Mouse (Mus musculus) T-helper 1 cell (primary cell): ENCODE results near the gene Hsd17b1.
"Not testable (repeated sequence)": the region's sequence is repeated elsewhere in the genome, so short reads cannot be mapped to it uniquely, and the experiment has no call there.

Experiments used
- in situ Hi-C: fragments of 300-600 bp; cut with MboI, MseI; formaldehyde crosslinking; loops from one replicate; pipeline ENCODE4 v1.15.1; 2025; ENCODE audit warnings: high pct_unique_total_duplicates

Gene Hsd17b1

DNA sequence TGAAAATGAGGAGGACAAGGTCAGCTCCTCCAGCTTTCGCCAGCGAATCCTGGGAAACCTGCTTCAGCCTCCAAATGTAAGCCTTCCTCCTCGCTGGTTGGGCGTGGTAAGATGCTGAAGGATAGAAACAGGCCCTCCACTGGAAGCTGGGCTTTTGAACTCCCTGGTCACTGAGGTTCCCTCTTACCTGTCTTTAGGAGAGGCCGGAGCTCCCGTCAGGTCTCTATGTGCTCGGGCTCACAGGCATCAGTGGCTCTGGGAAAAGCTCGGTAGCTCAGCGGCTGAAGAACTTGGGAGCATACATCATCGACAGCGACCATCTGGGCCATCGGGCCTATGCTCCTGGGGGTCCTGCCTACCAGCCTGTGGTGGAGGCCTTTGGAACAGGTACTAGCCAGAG is 6.6 kb downstream of the Hsd17b1 start:
- in situ Hi-C loops, result loop anchor here (5.0 kb wide), 1 partner anchor 87 kb away; the partner anchor contains the start of genes Cntnap1 and Plekhh3

DNA sequence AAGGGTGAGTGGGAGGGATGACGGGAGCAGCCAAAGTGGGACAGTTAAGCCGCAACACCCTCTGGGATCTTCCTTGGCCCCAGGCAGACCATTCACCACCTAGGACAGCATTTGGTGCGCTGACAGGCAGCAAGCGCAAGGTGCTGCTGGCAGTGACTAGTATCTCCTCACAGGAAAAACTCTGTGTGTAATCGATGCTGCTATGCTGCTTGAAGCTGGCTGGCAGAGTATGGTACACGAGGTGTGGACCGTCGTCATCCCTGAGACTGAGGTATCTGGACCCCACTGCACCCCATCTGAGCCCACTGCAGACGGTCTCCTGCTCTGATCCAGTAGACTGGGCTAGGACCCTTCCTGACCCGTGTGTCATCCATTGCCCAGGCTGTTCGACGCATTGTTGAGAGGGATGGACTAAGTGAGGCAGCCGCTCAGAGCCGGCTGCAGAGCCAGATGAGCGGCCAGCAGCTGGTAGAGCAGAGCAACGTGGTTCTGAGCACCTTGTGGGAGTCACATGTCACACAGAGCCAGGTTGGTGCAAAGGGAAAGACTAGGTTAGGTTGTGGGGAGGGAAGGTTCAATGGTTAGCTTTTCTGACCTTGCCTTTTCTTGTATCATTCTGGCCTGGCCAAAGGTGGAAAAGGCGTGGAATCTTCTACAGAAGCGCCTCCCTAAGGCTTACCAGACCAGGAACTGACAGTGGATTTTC is 7.6 kb downstream of the Hsd17b1 start:
- in situ Hi-C loops, result no loop called here

DNA sequence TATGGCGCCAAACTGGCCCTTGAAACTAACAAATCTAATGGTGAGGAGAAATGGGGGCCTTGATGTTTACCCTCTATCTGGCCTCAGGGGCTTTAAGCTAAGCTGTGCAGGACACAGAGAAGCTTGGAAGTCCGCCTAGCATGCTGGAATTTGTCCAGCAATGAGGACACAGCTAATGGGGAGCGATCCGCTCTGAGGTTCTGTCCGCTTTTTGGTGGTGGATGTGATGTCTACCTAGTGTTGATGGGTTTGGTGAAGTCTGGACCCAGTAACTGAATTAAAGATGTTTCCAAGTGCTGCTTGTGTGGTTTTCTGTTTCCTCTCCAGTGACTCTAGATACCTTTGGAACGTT is 8.1 kb downstream of the Hsd17b1 start:
- in situ Hi-C loops, result no loop called here

DNA sequence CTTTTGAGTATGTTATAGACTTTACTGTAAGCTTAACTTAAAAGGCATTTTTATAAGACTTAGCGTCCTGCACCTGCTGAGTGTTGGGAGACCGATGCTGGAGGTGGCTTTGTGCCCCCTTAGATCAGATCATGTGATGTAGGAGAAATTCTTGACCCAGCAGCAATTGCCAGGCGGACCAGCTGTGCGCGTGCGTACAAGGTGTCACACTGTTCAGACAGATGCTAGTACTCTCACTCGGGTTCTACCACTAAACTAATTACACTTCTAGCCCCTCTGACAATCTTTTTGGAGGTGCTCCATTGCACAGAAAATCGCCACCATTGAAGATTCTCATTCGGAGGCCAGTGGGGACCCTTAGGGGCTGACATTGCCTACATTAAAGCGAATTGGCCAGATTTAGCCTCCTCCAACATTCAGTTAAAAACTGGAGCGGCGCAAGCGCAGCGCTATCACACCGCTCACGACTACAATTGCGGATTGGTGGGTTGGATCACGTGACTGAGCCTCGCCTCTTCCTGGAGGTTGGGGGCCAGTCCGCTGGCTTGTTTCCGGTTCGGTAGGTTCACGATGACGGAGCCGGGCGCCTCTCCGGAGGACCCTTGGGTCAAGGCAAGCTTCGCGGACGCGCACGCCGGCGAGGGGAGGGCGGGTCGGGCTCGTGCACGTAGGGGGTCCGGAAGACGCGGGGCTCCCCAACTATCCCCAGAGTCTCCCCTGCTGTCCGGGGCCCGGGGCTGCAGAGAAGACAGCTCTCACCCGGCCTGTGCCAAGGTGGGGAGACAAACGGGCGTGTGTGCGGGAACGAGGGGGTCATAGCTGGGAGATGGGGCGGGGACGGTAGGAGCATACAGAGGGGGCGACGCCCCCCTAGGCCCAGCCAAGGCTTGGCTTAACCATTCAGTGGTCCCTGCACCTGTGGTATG is 8.8 kb downstream of the Hsd17b1 start, which contains the start of gene Mlx:
TSS of gene Mlx (plus strand) at position 522 of the 926 bp plus-strand sequence.
- in situ Hi-C loops, result no loop called here

DNA sequence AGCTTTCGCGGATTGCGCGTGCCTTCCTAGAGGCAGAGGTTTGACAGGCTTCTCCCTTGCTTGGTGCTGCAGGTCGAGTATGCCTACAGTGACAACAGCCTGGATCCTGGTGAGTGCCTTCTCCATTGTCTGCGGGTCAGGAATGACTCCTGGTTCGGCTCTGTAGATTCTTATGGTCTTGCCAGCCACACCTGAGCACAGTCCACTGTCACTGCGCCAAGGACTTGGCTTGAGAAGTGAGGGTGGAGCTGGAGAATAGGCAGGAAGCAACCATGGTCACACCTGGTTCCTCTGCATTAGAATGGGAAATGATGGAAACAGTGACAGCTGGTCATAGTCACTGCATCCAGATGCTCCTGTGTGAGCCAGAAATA is 9.5 kb downstream of the Hsd17b1 start:
- in situ Hi-C loops, result no loop called here

DNA sequence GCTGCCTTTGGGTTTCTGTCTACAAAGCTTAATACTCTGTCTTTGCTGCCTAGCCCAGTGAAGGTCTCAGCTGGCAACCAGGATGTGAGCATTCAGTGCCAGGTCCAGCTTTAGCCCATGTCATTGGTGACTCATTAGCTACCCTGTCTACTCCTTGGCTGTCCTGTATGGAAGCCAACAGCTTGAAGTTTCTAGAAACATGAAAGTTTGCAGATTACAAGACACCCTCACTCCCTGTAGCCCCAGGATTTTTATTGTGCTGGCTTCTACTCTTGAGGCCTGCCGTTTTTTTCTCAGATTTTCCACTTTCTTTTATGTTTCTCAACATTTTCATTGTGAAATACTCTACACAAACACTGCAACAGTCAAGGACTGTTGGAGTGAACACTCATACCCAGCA is 11.7 kb downstream of the Hsd17b1 start:
- in situ Hi-C loops, result no loop called here

DNA sequence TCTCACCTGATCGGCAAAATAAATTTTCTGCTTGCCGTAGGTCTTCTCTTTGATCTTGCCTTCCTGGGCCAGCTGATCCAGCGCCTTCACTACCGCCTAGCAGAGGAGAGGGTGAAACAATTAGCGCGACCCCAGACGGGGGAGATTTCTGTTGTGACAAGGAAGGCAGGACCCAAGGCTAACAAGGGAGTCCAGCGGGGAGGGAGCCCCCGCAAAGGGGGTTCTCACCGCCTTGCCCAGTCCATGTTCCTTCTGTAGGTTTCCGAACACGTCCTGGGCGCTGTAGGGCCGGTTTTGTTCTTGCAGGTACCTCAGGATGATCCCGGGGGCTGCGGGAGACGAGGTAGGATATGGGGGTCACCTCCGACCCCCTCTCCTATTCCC is 16.7 kb downstream of the Hsd17b1 start:
- in situ Hi-C loops, result no loop called here

DNA sequence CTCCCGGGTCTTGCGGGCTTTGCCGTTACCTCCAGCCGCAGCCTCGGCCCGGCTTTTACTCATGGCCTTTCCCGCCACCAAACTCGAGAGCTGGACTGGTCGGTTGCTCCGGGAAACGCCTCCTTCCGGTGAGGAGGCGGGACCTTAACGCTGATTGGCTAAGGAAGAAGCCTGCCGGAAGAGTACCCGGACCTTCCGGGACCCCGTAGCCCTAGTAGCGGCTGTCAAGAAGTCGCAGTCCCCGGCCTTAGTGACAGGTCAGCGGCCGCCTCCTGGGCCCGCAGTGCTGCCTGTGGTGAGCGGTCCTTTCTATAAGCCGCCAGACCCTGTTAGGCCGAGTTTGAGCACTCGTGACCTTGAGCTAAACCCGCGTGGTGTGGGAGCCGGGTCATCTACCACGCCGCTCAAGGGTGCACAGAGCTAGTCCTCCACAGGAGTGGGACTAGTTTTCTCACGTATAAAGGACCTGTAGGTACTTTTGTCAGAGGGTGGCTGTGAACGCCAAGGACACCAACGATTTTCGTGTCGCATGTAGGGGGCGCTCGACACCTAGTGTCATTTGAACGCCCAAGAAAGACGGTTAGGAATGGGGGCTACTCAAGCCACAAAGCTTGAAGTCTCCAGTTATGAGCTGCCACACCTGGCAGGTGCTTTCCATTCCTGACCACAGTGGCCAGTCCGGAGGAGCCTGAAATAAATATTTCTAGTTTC is 17.3 kb downstream of the Hsd17b1 start, which contains the start of gene Psmc3ip:
TSS of gene Psmc3ip (minus strand) at position 123 of the 711 bp plus-strand sequence.
- in situ Hi-C loops, result no loop called here

DNA sequence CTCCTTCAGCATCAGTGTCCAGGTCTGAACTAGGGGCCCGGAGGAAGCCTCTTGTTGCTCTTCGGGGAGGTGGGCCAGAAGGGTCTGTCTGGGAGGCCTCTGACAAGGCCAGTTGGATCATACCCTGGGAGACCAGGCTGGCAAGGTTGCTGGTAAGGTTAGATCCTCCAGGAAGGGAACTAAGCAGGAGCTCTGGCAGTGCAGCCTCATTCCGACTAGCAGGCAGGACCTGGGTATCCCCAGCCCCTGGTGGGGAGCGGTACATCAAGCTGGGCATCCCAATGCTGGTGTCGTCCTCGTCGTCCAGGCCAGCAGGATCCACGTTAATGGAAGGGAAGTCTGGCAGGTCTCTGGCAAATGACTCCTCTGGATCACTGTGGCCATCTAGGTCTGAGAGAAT is 20.0 kb downstream of the Hsd17b1 start:
- in situ Hi-C loops, result no loop called here

DNA sequence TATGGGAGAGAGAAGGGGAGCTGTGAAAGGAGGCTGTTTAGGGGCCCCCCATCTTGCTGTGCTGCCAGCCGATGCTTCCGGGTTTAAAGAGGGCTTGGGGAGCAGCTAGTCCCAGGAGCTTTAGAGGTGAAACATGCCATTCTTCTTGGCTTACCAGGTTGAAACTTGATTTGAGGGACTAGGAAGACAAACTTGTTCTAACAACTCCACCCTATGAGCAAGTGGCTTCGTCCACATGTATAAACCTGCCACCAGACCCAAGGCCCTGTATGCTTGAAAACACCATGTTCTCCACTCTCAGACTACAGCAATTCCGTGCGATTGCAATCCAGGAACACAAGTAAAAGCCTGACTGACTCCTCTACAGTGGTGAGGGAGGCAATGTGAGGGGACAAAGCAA is 24.8 kb downstream of the Hsd17b1 start:
- in situ Hi-C loops, result no loop called here

DNA sequence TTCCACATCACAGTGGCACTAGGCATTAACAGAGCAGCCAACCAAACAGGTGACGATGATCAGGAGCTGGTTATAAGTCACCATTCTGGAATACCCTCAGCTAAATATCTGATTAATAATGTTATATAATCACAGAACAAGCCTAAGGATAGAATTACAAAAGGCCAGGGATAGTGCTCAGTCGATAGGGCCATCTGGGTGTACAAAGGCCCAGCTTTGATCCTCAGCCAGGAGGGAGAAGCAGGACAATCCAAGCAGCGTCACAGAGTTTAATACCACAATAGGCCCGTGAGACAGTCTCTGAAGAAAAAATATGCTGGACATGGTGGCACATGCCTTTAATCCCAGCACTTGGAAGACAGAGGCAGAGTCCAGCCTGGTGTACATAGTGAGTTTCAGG is 31.1 kb downstream of the Hsd17b1 start:
- in situ Hi-C loops, result no loop called here

DNA sequence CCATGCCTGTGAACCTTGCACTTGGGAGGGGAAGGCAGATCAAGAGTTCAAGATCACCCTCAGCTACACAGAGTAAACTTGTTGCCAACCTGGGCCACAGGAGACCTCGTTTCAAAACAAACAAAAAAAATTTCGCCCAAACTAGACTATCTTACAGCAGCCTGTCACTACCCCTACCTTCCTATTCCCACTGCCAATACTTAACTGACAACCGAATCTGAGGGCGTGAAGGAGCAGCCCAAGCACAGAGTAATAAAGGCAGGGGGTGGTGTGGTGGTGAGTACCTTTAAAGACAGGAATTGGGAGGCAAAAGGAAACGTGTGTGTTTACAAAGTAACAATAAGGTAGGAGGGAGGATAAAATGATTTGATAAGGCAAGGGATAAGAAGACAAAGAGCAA is 32.5 kb downstream of the Hsd17b1 start:
- in situ Hi-C loops, result no loop called here

DNA sequence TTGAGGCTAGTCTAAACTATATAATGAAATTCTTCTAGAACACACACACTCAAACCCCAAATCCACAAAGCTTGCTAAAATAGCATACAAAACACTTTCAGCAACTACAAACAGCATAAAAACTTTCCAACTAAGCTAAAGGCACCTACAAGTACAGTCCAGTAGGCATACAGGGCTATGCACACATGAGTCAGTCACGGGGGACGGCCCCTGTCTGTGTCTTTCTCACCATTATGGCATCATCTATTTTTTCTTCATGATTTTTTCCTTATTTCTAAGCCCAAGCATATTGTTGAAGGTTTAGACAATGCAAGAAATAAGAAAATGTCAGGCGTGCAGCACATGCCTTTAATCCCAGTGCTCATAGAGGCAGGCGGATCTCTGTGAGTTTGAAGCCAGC is 33.0 kb downstream of the Hsd17b1 start:
- in situ Hi-C loops, result no loop called here

DNA sequence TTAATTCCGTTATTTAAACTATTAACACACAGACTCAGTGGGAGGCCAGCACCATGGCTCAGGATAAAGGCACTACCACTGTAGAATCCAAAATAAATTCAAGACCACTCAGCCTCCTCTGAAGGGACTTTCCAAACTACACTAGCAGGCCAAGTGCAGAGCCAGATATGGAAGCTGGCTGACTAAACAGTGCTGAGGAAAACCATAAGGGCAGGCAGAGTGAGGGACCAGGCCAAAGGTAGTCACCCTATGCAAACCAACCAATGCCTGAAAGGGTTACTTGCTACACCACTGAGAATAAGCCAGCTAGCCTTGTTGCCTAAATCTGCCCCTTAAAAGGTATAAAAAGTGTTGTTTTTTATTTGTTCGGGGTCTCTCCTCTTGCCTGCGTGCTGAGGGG is 34.0 kb downstream of the Hsd17b1 start:
- in situ Hi-C loops, result no loop called here

DNA sequence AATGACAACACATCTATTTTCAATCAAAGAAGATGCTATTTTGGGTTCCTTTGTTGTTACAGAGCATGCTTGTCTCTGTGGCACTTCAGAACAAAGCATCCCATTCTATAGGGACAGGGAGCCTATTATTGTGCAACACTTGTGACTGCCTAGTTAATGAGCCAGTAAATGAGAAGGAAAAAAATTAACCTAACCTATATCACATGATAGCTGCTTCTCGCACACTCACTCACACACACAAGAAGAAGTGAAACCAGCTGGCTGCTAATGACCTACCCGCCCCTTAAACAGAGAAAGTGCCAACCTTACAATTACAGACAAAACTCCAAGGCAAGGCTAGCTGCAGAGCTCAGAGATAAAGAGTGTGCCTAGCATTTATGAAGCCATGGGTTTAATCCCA is 37.4 kb downstream of the Hsd17b1 start:
- in situ Hi-C loops, result no loop called here

DNA sequence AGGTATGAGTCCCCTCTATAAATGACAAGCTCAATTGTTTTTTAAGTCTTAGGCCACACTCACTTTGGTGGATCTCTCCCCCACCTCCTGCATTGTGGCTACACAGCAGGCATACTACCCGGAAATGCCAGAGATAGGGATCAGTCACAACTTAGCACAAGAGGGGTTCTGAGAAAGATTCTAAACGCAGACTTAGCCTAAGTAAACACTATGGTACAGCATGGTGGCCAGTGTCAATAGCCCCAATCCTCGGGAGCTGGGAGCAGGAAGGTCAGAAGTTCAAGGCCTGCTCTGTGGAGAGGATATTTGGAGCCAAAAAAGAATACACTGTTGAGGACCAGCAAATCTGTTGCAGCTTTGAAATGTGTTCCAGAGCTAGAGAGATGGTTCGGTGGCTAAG is 39.9 kb downstream of the Hsd17b1 start:
- in situ Hi-C loops, result no loop called here

DNA sequence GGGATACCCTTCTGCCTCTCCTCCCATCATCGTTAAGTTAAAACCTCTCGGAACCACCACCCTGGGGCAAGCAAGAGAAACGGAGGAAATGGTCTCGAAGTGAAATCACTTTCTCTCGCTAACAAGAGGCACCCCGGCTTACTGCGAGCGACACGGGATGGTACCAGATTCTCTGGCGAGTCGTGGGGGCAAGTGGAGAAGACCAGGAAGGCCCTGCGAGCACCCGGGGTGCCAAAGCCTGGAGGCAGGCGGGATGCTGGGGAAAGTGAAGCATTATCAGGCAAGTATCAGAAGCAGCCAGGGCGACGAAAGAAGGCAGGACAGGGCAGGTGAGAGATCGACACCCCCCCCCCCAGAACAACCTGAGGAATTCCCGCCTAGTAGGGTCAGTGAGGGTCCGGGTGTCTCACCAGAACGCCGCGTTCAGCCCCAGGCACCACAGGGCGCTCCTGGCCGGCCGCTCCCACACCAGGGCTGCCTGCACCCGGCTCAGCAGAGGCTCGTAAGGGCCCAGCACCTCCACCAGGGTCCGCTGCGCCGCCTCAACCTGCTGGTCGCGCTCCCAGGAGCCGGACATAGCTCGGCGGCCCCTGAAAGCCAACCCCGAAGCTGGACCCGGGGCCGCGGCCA is 41.0 kb downstream of the Hsd17b1 start:
- in situ Hi-C loops, result no loop called here

DNA sequence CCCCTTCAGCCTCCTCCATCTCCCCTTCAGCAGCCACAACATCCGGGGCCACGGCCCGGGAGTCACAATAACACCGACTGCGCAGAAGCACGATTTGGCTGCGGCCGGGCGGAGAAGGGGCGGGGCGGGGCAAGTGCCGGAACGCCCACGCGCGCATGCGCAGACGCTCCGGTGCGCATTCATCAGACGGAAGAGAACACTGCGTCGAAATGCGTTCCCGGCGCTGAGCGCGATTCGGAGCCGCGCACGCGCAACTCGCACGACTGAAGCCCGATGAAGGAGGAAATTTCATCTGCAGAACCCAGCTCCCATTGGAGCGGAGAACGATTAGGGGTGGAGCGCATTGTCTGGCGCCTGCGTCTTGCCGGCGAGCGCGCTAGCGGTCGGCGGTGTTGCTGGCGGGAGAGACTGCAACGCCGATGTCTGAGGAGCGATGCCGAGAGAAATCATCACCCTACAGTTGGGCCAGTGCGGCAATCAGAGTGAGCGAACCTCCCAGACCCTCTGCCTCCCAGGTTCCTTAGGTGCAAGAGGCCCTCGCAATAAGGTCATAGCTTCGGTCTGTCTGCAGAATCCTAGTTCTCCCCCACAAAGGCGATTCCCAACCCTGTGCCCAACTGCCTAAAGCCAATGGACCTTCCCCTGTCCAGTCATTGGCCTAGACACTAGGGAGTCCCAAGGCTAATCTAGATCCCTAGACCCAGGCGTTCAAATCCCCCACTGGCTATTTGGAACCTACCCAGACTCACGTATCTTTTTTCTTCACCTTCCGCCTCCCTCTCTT is 41.7 kb downstream of the Hsd17b1 start, which contains the start of the genes Retreg3 and Tubg1:
TSS of gene Retreg3 (minus strand) at position 133 of the 784 bp plus-strand sequence.
TSS of gene Tubg1 (plus strand) at position 178 of the 784 bp plus-strand sequence.
- in situ Hi-C loops, result no loop called here

DNA sequence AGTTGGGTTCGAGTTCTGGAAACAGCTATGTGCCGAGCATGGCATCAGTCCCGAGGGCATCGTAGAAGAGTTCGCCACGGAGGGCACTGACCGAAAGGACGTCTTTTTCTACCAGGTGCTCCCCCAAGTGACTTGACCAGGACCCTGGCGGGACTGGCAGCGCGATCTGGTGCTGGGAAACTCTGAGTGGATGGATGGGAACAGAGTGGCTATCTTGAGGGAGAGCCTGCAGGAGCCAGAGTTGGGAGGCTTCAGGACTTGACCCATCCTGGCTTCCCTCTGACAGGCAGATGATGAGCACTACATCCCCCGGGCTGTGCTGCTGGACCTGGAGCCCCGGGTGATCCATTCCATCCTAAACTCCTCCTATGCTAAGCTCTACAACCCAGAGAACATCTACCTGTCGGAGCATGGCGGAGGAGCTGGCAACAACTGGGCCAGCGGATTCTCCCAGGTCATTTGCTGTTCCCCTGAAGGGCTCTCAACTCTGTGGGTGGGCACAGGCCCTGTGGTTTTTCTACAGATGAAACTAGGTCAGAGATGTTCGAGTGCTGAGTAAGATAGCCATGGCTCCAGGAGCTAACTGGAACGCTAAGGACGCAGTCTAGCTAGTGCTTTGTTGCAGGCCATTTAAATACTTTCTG is 42.5 kb downstream of the Hsd17b1 start:
- in situ Hi-C loops, result no loop called here

DNA sequence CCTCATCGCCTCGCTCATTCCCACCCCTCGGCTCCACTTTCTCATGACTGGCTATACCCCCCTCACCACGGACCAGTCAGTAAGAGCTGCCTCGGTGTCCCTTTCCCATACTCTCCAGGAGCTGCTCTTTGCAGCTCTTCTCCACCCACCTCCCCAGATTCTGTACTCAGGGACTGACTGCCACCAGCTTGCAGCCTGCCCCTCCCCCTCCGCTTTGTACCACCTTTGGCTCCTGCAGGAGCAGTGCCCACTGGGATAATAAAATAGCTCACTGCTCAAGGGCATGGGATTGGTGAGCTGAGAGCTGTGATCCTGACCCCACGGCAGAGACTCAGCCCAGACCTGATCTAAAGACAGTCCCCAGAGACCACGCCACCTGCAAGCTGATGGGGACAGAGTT is 46.3 kb downstream of the Hsd17b1 start:
- in situ Hi-C loops, result not testable (repeated sequence)
